Mouse (Mus musculus): ENCODE results near the gene Timm17b.

Gene Timm17b

GRCm38 (mm10) chrX:7919601-7920383, 20.6 kb downstream of the Timm17b start, which contains the start of gene Pcsk1n:
Gene Pcsk1n, plus strand, starts transcription at chrX:7919822.
- DNase-seq (ENCODE audit: low spot score) = no peak

DNA sequence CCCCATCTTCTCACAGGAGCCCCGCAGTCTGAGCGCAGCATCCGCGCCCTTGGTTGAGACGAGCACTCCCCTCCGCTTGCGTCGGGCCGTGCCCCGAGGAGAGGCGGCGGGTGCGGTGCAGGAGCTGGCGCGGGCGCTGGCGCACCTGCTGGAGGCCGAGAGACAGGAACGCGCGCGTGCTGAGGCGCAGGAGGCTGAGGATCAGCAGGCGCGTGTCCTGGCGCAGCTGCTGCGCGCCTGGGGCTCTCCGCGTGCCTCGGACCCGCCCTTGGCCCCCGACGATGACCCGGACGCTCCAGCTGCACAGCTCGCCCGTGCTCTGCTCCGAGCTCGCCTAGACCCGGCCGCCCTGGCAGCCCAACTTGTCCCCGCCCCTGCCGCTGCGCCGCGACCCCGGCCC, 22.9 kb downstream of the Timm17b start:
- peak; percentile 18 for DNase-seq (ENCODE audit: low spot score)

DNA sequence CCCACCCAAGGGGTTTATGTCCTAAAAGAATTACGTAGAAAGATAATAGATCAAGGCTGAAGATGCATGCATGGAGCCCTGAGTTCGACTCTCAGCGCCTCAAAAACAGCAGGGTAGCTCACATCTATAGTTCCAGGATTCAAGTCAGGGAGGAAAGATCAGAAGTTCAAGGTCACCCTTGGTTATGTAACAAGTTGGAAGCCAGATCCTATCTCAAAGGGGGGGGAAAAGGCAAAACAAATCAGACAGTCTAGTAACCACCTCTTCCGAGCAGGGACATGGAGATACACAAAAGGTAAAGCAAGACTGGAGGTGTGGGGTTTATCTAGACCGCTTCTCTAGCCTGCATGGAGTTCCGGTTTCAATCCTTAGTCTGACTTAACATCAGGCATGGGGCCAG, 27.1 kb downstream of the Timm17b start:
- no peak for DNase-seq (ENCODE audit: low spot score)

- no peak for DNase-seq (ENCODE audit: low spot score)
Observed at GRCm38 (mm10) chrX:7927116-7927515, 28.0 kb downstream of the Timm17b start.

GRCm38 (mm10) chrX:7928270-7928790, 29.2 kb downstream of the Timm17b start, which contains the start of gene Eras:
Gene Eras, minus strand, starts transcription at chrX:7928607.
- DNase-seq (ENCODE audit: low spot score) = no peak

- DNase-seq (ENCODE audit: low spot score) = no peak
Observed at GRCm38 (mm10) chrX:7936874-7937273, 37.7 kb downstream of the Timm17b start.

GRCm38 (mm10) chrX:7937667-7938066, 38.5 kb downstream of the Timm17b start:
- DNase-seq (ENCODE audit: low spot score) = no peak

- peak; percentile 49 for DNase-seq (ENCODE audit: low spot score)
Observed at GRCm38 (mm10) chrX:7945618-7946017, 46.5 kb downstream of the Timm17b start.

- DNase-seq (ENCODE audit: low spot score) = no peak
Observed at GRCm38 (mm10) chrX:7947108-7947899, 48.1 kb downstream of the Timm17b start, which contains the start of gene Hdac6. Gene Hdac6, minus strand, starts transcription at chrX:7947889.

GRCm38 (mm10) chrX:7947900-7948492, 48.8 kb downstream of the Timm17b start:
- peak; percentile 96 for DNase-seq (ENCODE audit: low spot score)

DNA sequence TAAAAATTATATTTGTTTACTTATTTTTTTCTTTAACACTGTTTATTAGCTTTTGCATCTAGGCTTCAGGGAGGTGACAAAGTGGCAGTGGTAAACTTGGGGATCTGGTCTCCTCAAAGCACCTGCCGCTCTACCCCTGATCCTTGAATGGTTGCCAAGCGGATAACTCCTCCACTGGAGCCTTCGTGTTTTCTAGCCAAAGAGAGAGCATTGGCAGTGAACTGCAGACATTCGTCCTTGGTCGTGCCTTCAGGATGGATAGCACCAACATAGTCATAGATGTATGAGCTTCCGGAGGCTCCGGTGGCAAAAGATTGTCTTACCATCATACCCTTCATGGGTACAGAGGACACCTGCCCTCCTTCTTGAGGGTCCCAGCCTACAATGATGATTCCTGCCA, 50.9 kb downstream of the Timm17b start:
- no peak for DNase-seq (ENCODE audit: low spot score)
